Mouse (Mus musculus): Measurements from ENCODE around the gene Farp1. TPM values are rescaled to one million over a fixed set of nuclear protein-coding genes. Genes with fewer than 3 reads are reported as not detected.

Farp1 gene
- total and polyA plus RNA-seq, 3 experiments, result 0.01 to 0.27 TPM; not detected in 1

- DNase-seq (ENCODE audit: low spot score) (no peak), ATAC-seq (ENCODE audit: extremely low read depth, insufficient number of reproducible peaks, low FRiP score, poor library complexity, severe bottlenecking) (no peak)
- H3K27me3 ChIP-seq (ENCODE audit: insufficient read depth, low read length), result no peaks in the 10 kb centered on the region
- H3K36me3 ChIP-seq (replicated peaks), result no peaks in the 10 kb centered on the region
- no peaks in the 10 kb centered on the region for H3K4me1 ChIP-seq (ENCODE audit: insufficient read depth, low read depth, low read length)
- no peak overlapping the region for H3K4me3 ChIP-seq (ENCODE audit: low read depth, low read length)
- H3K9me3 ChIP-seq (replicated peaks), result peaks cover 36% of the 10 kb centered on the region
- TF ChIP-seq GATA2 (IDR thresholded peaks at IDR 0.05; ENCODE audit: borderline replicate concordance, low read depth, low read length) (no peak), TAL1 (conservative IDR thresholded peaks at IDR 0.05; ENCODE audit: low read depth, low read length) (no peak), GATA1 (IDR thresholded peaks at IDR 0.05; ENCODE audit: borderline replicate concordance, low read length) (no peak), CTCF (IDR thresholded peaks at IDR 0.05; ENCODE audit: low read depth, low read length) (no peak), POLR2AphosphoS5 (IDR thresholded peaks at IDR 0.05; ENCODE audit: insufficient replicate concordance, low read depth, low read length) (no peak)
Measured at GRCm38 (mm10) chr14:121205459-121205858, 170.5 kb downstream of the Farp1 start.

- H3K4me3 ChIP-seq (ENCODE audit: low read depth, low read length), result no peak overlapping the region
- no peaks in the 10 kb centered on the region for H3K27me3 ChIP-seq (ENCODE audit: insufficient read depth, low read length)
- H3K9me3 ChIP-seq (replicated peaks), result peaks cover 37% of the 10 kb centered on the region
- no peaks in the 10 kb centered on the region for H3K36me3 ChIP-seq (replicated peaks)
- no peaks in the 10 kb centered on the region for H3K4me1 ChIP-seq (ENCODE audit: insufficient read depth, low read depth, low read length)
- DNase-seq (ENCODE audit: low spot score) (no peak), ATAC-seq (ENCODE audit: extremely low read depth, insufficient number of reproducible peaks, low FRiP score, poor library complexity, severe bottlenecking) (no peak)
- no peak for TF ChIP-seq GATA2 (IDR thresholded peaks at IDR 0.05; ENCODE audit: borderline replicate concordance, low read depth, low read length)
- no peak for TF ChIP-seq TAL1 (conservative IDR thresholded peaks at IDR 0.05; ENCODE audit: low read depth, low read length)
- no peak for TF ChIP-seq GATA1 (IDR thresholded peaks at IDR 0.05; ENCODE audit: borderline replicate concordance, low read length)
- no peak for TF ChIP-seq POLR2AphosphoS5 (IDR thresholded peaks at IDR 0.05; ENCODE audit: insufficient replicate concordance, low read depth, low read length)
- no peak for TF ChIP-seq CTCF (IDR thresholded peaks at IDR 0.05; ENCODE audit: low read depth, low read length)
Measured at GRCm38 (mm10) chr14:121207441-121208158, 172.6 kb downstream of the Farp1 start.

- H3K4me1 ChIP-seq (ENCODE audit: insufficient read depth, low read depth, low read length), result no peaks in the 10 kb centered on the region
- H3K9me3 ChIP-seq (replicated peaks), result peaks cover 38% of the 10 kb centered on the region
- ATAC-seq (ENCODE audit: extremely low read depth, insufficient number of reproducible peaks, low FRiP score, poor library complexity, severe bottlenecking), result no peak
- no peaks in the 10 kb centered on the region for H3K27me3 ChIP-seq (ENCODE audit: insufficient read depth, low read length)
- no peaks in the 10 kb centered on the region for H3K36me3 ChIP-seq (replicated peaks)
- no peak overlapping the region for H3K4me3 ChIP-seq (ENCODE audit: low read depth, low read length)
- DNase-seq (ENCODE audit: low spot score), result no peak
- TF ChIP-seq POLR2AphosphoS5 (IDR thresholded peaks at IDR 0.05; ENCODE audit: insufficient replicate concordance, low read depth, low read length) (no peak), GATA2 (IDR thresholded peaks at IDR 0.05; ENCODE audit: borderline replicate concordance, low read depth, low read length) (no peak), TAL1 (conservative IDR thresholded peaks at IDR 0.05; ENCODE audit: low read depth, low read length) (no peak), GATA1 (IDR thresholded peaks at IDR 0.05; ENCODE audit: borderline replicate concordance, low read length) (no peak), CTCF (IDR thresholded peaks at IDR 0.05; ENCODE audit: low read depth, low read length) (no peak)
Measured at GRCm38 (mm10) chr14:121208159-121208515, 173.1 kb downstream of the Farp1 start.

- Histone ChIP-seq H3K27me3 (ENCODE audit: insufficient read depth, low read length) (no peaks in the 10 kb centered on the region), H3K36me3 (replicated peaks) (no peaks in the 10 kb centered on the region), H3K4me1 (ENCODE audit: insufficient read depth, low read depth, low read length) (no peaks in the 10 kb centered on the region), H3K4me3 (ENCODE audit: low read depth, low read length) (no peak overlapping the region), H3K9me3 (replicated peaks) (peaks cover 46% of the 10 kb centered on the region)
- TF ChIP-seq GATA2 (IDR thresholded peaks at IDR 0.05; ENCODE audit: borderline replicate concordance, low read depth, low read length) (no peak), POLR2AphosphoS5 (IDR thresholded peaks at IDR 0.05; ENCODE audit: insufficient replicate concordance, low read depth, low read length) (no peak), CTCF (IDR thresholded peaks at IDR 0.05; ENCODE audit: low read depth, low read length) (no peak)
- DNase-seq (ENCODE audit: low spot score) (no peak), ATAC-seq (ENCODE audit: extremely low read depth, insufficient number of reproducible peaks, low FRiP score, poor library complexity, severe bottlenecking) (no peak)
Measured at GRCm38 (mm10) chr14:121210318-121210717, 175.3 kb downstream of the Farp1 start.

- H3K4me3 ChIP-seq (ENCODE audit: low read depth, low read length), result no peak overlapping the region
- DNase-seq (ENCODE audit: low spot score), result no peak
- no peak for ATAC-seq (ENCODE audit: extremely low read depth, insufficient number of reproducible peaks, low FRiP score, poor library complexity, severe bottlenecking)
- H3K9me3 ChIP-seq (replicated peaks), result peaks cover 32% of the 10 kb centered on the region
- no peaks in the 10 kb centered on the region for H3K27me3 ChIP-seq (ENCODE audit: insufficient read depth, low read length)
- no peak for TF ChIP-seq TAL1 (conservative IDR thresholded peaks at IDR 0.05; ENCODE audit: low read depth, low read length)
- TF ChIP-seq GATA2 (IDR thresholded peaks at IDR 0.05; ENCODE audit: borderline replicate concordance, low read depth, low read length), result no peak
- no peak for TF ChIP-seq POLR2AphosphoS5 (IDR thresholded peaks at IDR 0.05; ENCODE audit: insufficient replicate concordance, low read depth, low read length)
- TF ChIP-seq CTCF (IDR thresholded peaks at IDR 0.05; ENCODE audit: low read depth, low read length), result no peak
- H3K4me1 ChIP-seq (ENCODE audit: insufficient read depth, low read depth, low read length), result no peaks in the 10 kb centered on the region
- no peaks in the 10 kb centered on the region for H3K36me3 ChIP-seq (replicated peaks)
Measured at GRCm38 (mm10) chr14:121213650-121214049, 178.7 kb downstream of the Farp1 start.

- DNase-seq (ENCODE audit: low spot score) (no peak), ATAC-seq (ENCODE audit: extremely low read depth, insufficient number of reproducible peaks, low FRiP score, poor library complexity, severe bottlenecking) (no peak)
- Histone ChIP-seq H3K4me3 (ENCODE audit: low read depth, low read length) (no peak overlapping the region), H3K36me3 (replicated peaks) (no peaks in the 10 kb centered on the region), H3K9me3 (replicated peaks) (peaks cover 28% of the 10 kb centered on the region), H3K4me1 (ENCODE audit: insufficient read depth, low read depth, low read length) (no peaks in the 10 kb centered on the region), H3K27me3 (ENCODE audit: insufficient read depth, low read length) (no peaks in the 10 kb centered on the region)
- TF ChIP-seq CTCF (IDR thresholded peaks at IDR 0.05; ENCODE audit: low read depth, low read length) (no peak), TAL1 (conservative IDR thresholded peaks at IDR 0.05; ENCODE audit: low read depth, low read length) (no peak), GATA2 (IDR thresholded peaks at IDR 0.05; ENCODE audit: borderline replicate concordance, low read depth, low read length) (no peak), POLR2AphosphoS5 (IDR thresholded peaks at IDR 0.05; ENCODE audit: insufficient replicate concordance, low read depth, low read length) (no peak), GATA1 (IDR thresholded peaks at IDR 0.05; ENCODE audit: borderline replicate concordance, low read length) (no peak)
Measured at GRCm38 (mm10) chr14:121214636-121215257, 179.7 kb downstream of the Farp1 start.

All from G1E (cell line).